ENCODE assay signal across 11 mouse cellular contexts in genomic region chr13:53120906-53121305, GRCm38 (mm10).
DNase-seq lines count a peak whose midpoint lies in the region; ATAC-seq lines count a peak whose summit lies in the region.
"Had no signal": no experiment of that assay in that cellular context is flagged by ENCODE, and none has a peak within 500 bp of the region (broad histone marks: within the 10 kb centered on the region; RNA-seq: fewer than 3 reads in every experiment).

No protein-coding gene starts in this region.

- no peaks in the 10 kb centered on the region for H3K9me3 ChIP-seq in forebrain, embryonic 16.5 days (ENCODE audit: control insufficient read depth, low read length)
- no peaks in the 10 kb centered on the region for H3K9me3 ChIP-seq in midbrain, embryonic 11.5 days (ENCODE audit: control insufficient read depth, low read length)
- H3K9me3 ChIP-seq: embryonic facial prominence, embryonic 13.5 days; liver, embryonic 15.5 days had no signal

- peak overlapping the region; percentile 35 for H3K4me2 ChIP-seq in forebrain, embryonic 16.5 days (ENCODE audit: low read length)
- no peak overlapping the region for H3K4me2 ChIP-seq in midbrain, embryonic 11.5 days
- H3K4me2 ChIP-seq: embryonic facial prominence, embryonic 13.5 days; liver, embryonic 15.5 days had no signal

- peaks cover 16% of the 10 kb centered on the region for H3K4me1 ChIP-seq in forebrain, embryonic 16.5 days (replicated peaks; ENCODE audit: control insufficient read depth, insufficient read depth, low read length)
- no peaks in the 10 kb centered on the region for H3K4me1 ChIP-seq in midbrain, embryonic 11.5 days (ENCODE audit: control insufficient read depth, insufficient read depth, low read length)
- H3K4me1 ChIP-seq: liver, embryonic 15.5 days had no signal

- peak; percentile 42 for DNase-seq in heart, postnatal 4 days
- no peak for DNase-seq in heart, adult 8-10 months (ENCODE audit: low spot score)
- DNase-seq in R1 (ENCODE audit: low read depth, low spot score) = peak; percentile 76
- peak; percentile 83 for DNase-seq in midbrain, embryonic 11.5 days (ENCODE audit: low spot score, missing footprints)
- DNase-seq in urinary bladder, postnatal 4 days (ENCODE audit: low spot score in 2 of 2) = no peak
- DNase-seq: heart, postnatal 14 days had no signal

- WGBS in forebrain, embryonic 16.5 days = 11% methylated on average over 11 of the region's 11 CpGs
- WGBS in midbrain, embryonic 11.5 days = 20% methylated on average over 11 of the region's 11 CpGs

- 0 out of 2 replicates have a peak overlapping the region, but pooled peaks have one; percentile 3 for H3K4me3 ChIP-seq in forebrain, embryonic 16.5 days (replicated peaks; ENCODE audit: low read length)
- no peak overlapping the region for H3K4me3 ChIP-seq in midbrain, embryonic 11.5 days (ENCODE audit: low read depth, low read length)
- H3K4me3 ChIP-seq: embryonic facial prominence, embryonic 13.5 days; liver, embryonic 15.5 days had no signal

- no peak overlapping the region for H3K27ac ChIP-seq in forebrain, embryonic 16.5 days (ENCODE audit: low read length)
- H3K27ac ChIP-seq in midbrain, embryonic 11.5 days (ENCODE audit: low read depth, low read length) = no peak overlapping the region
- H3K27ac ChIP-seq: embryonic facial prominence, embryonic 13.5 days; liver, embryonic 15.5 days had no signal

- peak; percentile 26; the same call in 1 of the 2 replicates for ATAC-seq in forebrain, embryonic 16.5 days
- ATAC-seq in midbrain, embryonic 11.5 days (ENCODE audit: low FRiP score) = peak; percentile 59; the same call in 1 of the 2 replicates
- ATAC-seq in granulocyte monocyte progenitor cell, adult 5-6 weeks (replicated peaks; ENCODE audit: poor library complexity, severe bottlenecking) = no peak
- no peak for ATAC-seq in cerebellum, adult (ENCODE audit: insufficient number of reproducible peaks, low FRiP score, low TSS enrichment)

- no peaks in the 10 kb centered on the region for H3K36me3 ChIP-seq in forebrain, embryonic 16.5 days (ENCODE audit: control insufficient read depth, insufficient read depth)
- H3K36me3 ChIP-seq in midbrain, embryonic 11.5 days (ENCODE audit: control insufficient read depth, insufficient read depth, low read length) = no peaks in the 10 kb centered on the region
- H3K36me3 ChIP-seq: liver, embryonic 15.5 days had no signal

- no peaks in the 10 kb centered on the region for H3K27me3 ChIP-seq in forebrain, embryonic 16.5 days (replicated peaks; ENCODE audit: control insufficient read depth, insufficient read depth, low read length)
- no peaks in the 10 kb centered on the region for H3K27me3 ChIP-seq in midbrain, embryonic 11.5 days (ENCODE audit: control insufficient read depth, insufficient read depth, low read length)
- H3K27me3 ChIP-seq: embryonic facial prominence, embryonic 13.5 days; liver, embryonic 15.5 days had no signal

- no peak overlapping the region for H3K9ac ChIP-seq in forebrain, embryonic 16.5 days (replicated peaks; ENCODE audit: low read depth, low read length)
- H3K9ac ChIP-seq in midbrain, embryonic 11.5 days (ENCODE audit: low read length) = no peak overlapping the region
- H3K9ac ChIP-seq: embryonic facial prominence, embryonic 13.5 days; liver, embryonic 15.5 days had no signal

Comparison
In these comparisons a context has a peak if more than half of its experiments do, and no peak if none do; other contexts are left out.
1. DNase-seq: peak in heart, postnatal 4 days (single experiment), R1 (single experiment) and midbrain, embryonic 11.5 days (single experiment); none in heart, adult 8-10 months (single experiment) and urinary bladder, postnatal 4 days (0 of 2).
2. ATAC-seq: peak in forebrain, embryonic 16.5 days (single experiment) and midbrain, embryonic 11.5 days (single experiment); none in granulocyte monocyte progenitor cell, adult 5-6 weeks (single experiment) and cerebellum, adult (single experiment).